Mouse (Mus musculus) embryonic fibroblast, embryonic 13.5 days (primary cell): ENCODE measurements around the gene Gm5269.

ENCODE experiments used
- CTCF ChIP-seq: IDR thresholded peaks from 2 replicates; pipeline ENCODE4 v1.5.1; 2011; ENCODE audit warnings: mild to moderate bottlenecking, control low read depth, low read length, moderate library complexity, borderline replicate concordance; ENCODE audit not compliant: insufficient read depth
- POLR2A ChIP-seq: IDR thresholded peaks from 2 replicates; pipeline ENCODE4 v1.6.1; 2011; ENCODE audit warnings: low read depth, mild to moderate bottlenecking, control low read depth, low read length, moderate library complexity

- TF ChIP-seq CTCF (no peak), POLR2A (no peak)
Observed at GRCm38 (mm10) chr1:45863641-45864040, 26.4 kb downstream of the Gm5269 start.
